Mouse (Mus musculus) midbrain, postnatal 0 days (tissue): ENCODE data around the gene Tlr8. TPM values are rescaled to one million over a fixed set of nuclear protein-coding genes. Genes with fewer than 3 reads are reported as not detected.

ENCODE experiments used
- ATAC-seq: fragments of 200-750 bp; cut with Nextera tagmentation; 2 replicates; pipeline ENCODE4 v1.8.0; 2017; ENCODE audit warnings: moderate number of reproducible peaks, mild to moderate bottlenecking, moderate TSS enrichment, moderate library complexity; ENCODE audit not compliant: low FRiP score
- DNase-seq: peaks from one replicate; pipeline ENCODE4 v3.0.0-alpha.2; 2015; ENCODE audit warnings: low spot score
- H3K27ac ChIP-seq: fragments of 300-500 bp; sonication (generic); 2 replicates; pipeline ENCODE4 v1.5.1; 2014; ENCODE audit warnings: low read depth, mild to moderate bottlenecking, low read length, mixed read lengths
- H3K27me3 ChIP-seq: fragments of 300-500 bp; sonication (generic); 2 replicates; pipeline ENCODE4 v1.6.1; 2014; ENCODE audit warnings: low read length, control low read depth, mixed read lengths; ENCODE audit not compliant: insufficient read depth
- H3K36me3 ChIP-seq: fragments of 300-500 bp; sonication (generic); 2 replicates; pipeline ENCODE4 v1.6.1; 2014; ENCODE audit warnings: low read length, control low read depth, mixed read lengths; ENCODE audit not compliant: insufficient read depth
- H3K4me1 ChIP-seq: fragments of 300-500 bp; sonication (generic); 2 replicates; pipeline ENCODE4 v1.6.1; 2014; ENCODE audit warnings: mild to moderate bottlenecking, control low read depth, antibody characterized with exemption, low read length, mixed read lengths; ENCODE audit not compliant: insufficient read depth
- H3K4me2 ChIP-seq: fragments of 300-500 bp; sonication (generic); 2 replicates; pipeline ENCODE4 v1.6.1; 2014; ENCODE audit warnings: low read depth, mild to moderate bottlenecking, low read length, mixed read lengths; ENCODE audit not compliant: poor library complexity, severe bottlenecking
- H3K4me3 ChIP-seq: fragments of 300-500 bp; sonication (generic); 2 replicates; pipeline ENCODE4 v1.5.1; 2014; ENCODE audit warnings: low read depth, mild to moderate bottlenecking, low read length, moderate library complexity
- H3K9ac ChIP-seq: fragments of 300-500 bp; sonication (generic); replicated peaks from 2 replicates; pipeline ENCODE4 v1.6.1; 2014; ENCODE audit warnings: mild to moderate bottlenecking, low read length, moderate library complexity, mixed read lengths; ENCODE audit not compliant: poor library complexity, severe bottlenecking
- H3K9me3 ChIP-seq: fragments of 300-500 bp; sonication (generic); 2 replicates; pipeline ENCODE4 v1.6.1; 2016; ENCODE audit warnings: low read length, control low read depth
- CTCF ChIP-seq: IDR thresholded peaks from 2 replicates; pipeline ENCODE4 v1.5.1; 2016; ENCODE audit warnings: antibody characterized with exemption, mild to moderate bottlenecking
- WGBS: fragments of 180-500 bp; shearing (Covaris S2); extraction: QIAGEN DNeasy Blood & Tissue Kit; methylation state at CpG from one replicate; pipeline ENCODE4 v1.1.7; 2014; 5-methylcytosine and 5-hydroxymethylcytosine counted together
- polyA plus RNA-seq: library from polyadenylated mRNA; unstranded; fragments of >200 nt; fragmentation: Nextera tagmentation; extraction: Ambion mirVana; gene quantifications from 2 replicates; pipeline ENCODE4 v1.2.1, GENCODE M21; 2015
- total RNA-seq: library from RNA; depleted of rRNA; stranded (reverse); fragments of >200 nt; gene quantifications from 2 replicates; pipeline ENCODE4 v1.2.3, GENCODE M21; 2014; rRNA removed

Tlr8 gene
- total and polyA plus RNA-seq, 2 experiments from 2014 or later, result 0.05 to 0.11 TPM

GRCm38 (mm10) chrX:167195228-167195649 lies 68.9 kb downstream of the Tlr8 start:
- H3K4me1 ChIP-seq, result no peaks in the 10 kb centered on the region
- TF ChIP-seq CTCF, result no peak
- H3K27me3 ChIP-seq, result no peaks in the 10 kb centered on the region; the same call in 1 of the 2 replicates
- no peak for DNase-seq
- H3K9me3 ChIP-seq, result no peaks in the 10 kb centered on the region
- no peaks in the 10 kb centered on the region for H3K36me3 ChIP-seq
- 75% methylated on average over 2 of the region's 2 CpGs for WGBS
- no peak overlapping the region for H3K4me3 ChIP-seq
- no peak for ATAC-seq
- H3K4me2 ChIP-seq, result no peak overlapping the region
- no peak overlapping the region for H3K9ac ChIP-seq
- H3K27ac ChIP-seq, result no peak overlapping the region

Other genes with a start within 250 kb of the Tlr8 start
- gene Tmsb4x, start 55.0 kb downstream of the Tlr8 start, total RNA-seq, result 1,032 and 1,416 TPM in 2 replicates
- gene Tmsb4x, start 55.0 kb downstream of the Tlr8 start, polyA plus RNA-seq, result 4,228 and 4,382 TPM in 2 replicates
- 1.3 TPM in 2 replicates for gene Tlr7, start 66.2 kb upstream of the Tlr8 start, total RNA-seq
- 0.92 and 1.0 TPM in 2 replicates for gene Tlr7, start 66.2 kb upstream of the Tlr8 start, polyA plus RNA-seq
- gene Prps2, start 118.4 kb upstream of the Tlr8 start, total RNA-seq, result 9.7 and 10.1 TPM in 2 replicates
- 6.4 and 7.2 TPM in 2 replicates for gene Prps2, start 118.4 kb upstream of the Tlr8 start, polyA plus RNA-seq